Mouse (Mus musculus) C2C12 (cell line): ENCODE measurements at regions not wholly inside any gene's neighbourhood (a gene's known extent, or its start where the extent isn't known, plus 50 kb on each side); places are given as distances from the start of the nearest gene placed in this dataset.

ENCODE experiments used
- H3K27me3 ChIP-seq: one replicate; pipeline ENCODE4 v1.6.1; 2011; ENCODE audit not compliant: control insufficient read depth, insufficient read depth, insufficient read length
- H3K36me3 ChIP-seq: one replicate; pipeline ENCODE4 v1.6.1; 2011; ENCODE audit not compliant: control insufficient read depth, insufficient read depth
- H3K4me3 ChIP-seq: one replicate; pipeline ENCODE4 v1.5.1; 2011; ENCODE audit warnings: mild to moderate bottlenecking, control low read depth; ENCODE audit not compliant: poor library complexity, insufficient read depth, severe bottlenecking
- H3K79me2 ChIP-seq: one replicate; pipeline ENCODE4 v1.6.1; 2011; ENCODE audit not compliant: control insufficient read depth, insufficient read depth
- H3K79me3 ChIP-seq: one replicate; pipeline ENCODE4 v1.6.1; 2011; ENCODE audit warnings: low read depth, control low read depth
- H3ac ChIP-seq: one replicate; pipeline ENCODE3; 2011; ENCODE audit warnings: low read depth; ENCODE audit not compliant: control insufficient read depth, insufficient read length
- CEBPB ChIP-seq: IDR thresholded peaks from one replicate; pipeline ENCODE4 v1.6.1; 2011; ENCODE audit warnings: low read depth, mild to moderate bottlenecking, control low read depth, moderate library complexity
- CTCF ChIP-seq: IDR thresholded peaks from one replicate; pipeline ENCODE4 v1.5.1; 2011; ENCODE audit not compliant: control insufficient read depth, insufficient read depth, insufficient read length
- FOSL1 ChIP-seq: IDR thresholded peaks from one replicate; pipeline ENCODE4 v1.8.0; 2011; ENCODE audit warnings: mild to moderate bottlenecking, low read length; ENCODE audit not compliant: poor library complexity, insufficient read depth, severe bottlenecking
- MAX ChIP-seq: IDR thresholded peaks from one replicate; pipeline ENCODE4 v1.6.1; 2011; ENCODE audit warnings: mild to moderate bottlenecking, control low read depth
- MYOD1 ChIP-seq: IDR thresholded peaks from one replicate; pipeline ENCODE4 v1.6.1; 2011; ENCODE audit warnings: low read depth; ENCODE audit not compliant: control insufficient read depth, insufficient read length
- MYOG ChIP-seq: IDR thresholded peaks from one replicate; pipeline ENCODE4 v1.6.1; 2011; ENCODE audit not compliant: control insufficient read depth, insufficient read length; ENCODE audit errors: extremely low read depth
- USF1 ChIP-seq: IDR thresholded peaks from one replicate; pipeline ENCODE4 v1.6.1; 2011; ENCODE audit warnings: low read depth, mild to moderate bottlenecking, control low read depth, moderate library complexity

GRCm38 (mm10) chr9:61200295-61200955 is 171.7 kb upstream of the Tle3 start:
- H3K36me3 ChIP-seq: no peaks in the 10 kb centered on the region
- no peak overlapping the region for H3K4me3 ChIP-seq
- H3K79me2 ChIP-seq: no peaks in the 10 kb centered on the region
- peaks cover 19% of the 10 kb centered on the region for H3K27me3 ChIP-seq
- H3ac ChIP-seq: no peak overlapping the region
- H3K79me3 ChIP-seq: no peaks in the 10 kb centered on the region
- peak; percentile 21 for TF ChIP-seq FOSL1
- no peak for TF ChIP-seq MYOD1
- no peak for TF ChIP-seq USF1

GRCm38 (mm10) chr9:61205049-61205448 is 167.1 kb upstream of the Tle3 start:
- H3K4me3 ChIP-seq: no peak overlapping the region
- no peak for TF ChIP-seq CTCF
- H3K79me2 ChIP-seq: no peaks in the 10 kb centered on the region
- H3ac ChIP-seq: no peak overlapping the region
- peaks cover 26% of the 10 kb centered on the region for H3K27me3 ChIP-seq
- no peaks in the 10 kb centered on the region for H3K79me3 ChIP-seq
- H3K36me3 ChIP-seq: no peaks in the 10 kb centered on the region

GRCm38 (mm10) chr9:61206725-61207365 is 165.3 kb upstream of the Tle3 start:
- Histone ChIP-seq H3K27me3 (peaks cover 35% of the 10 kb centered on the region), H3ac (no peak overlapping the region), H3K4me3 (no peak overlapping the region), H3K79me3 (no peaks in the 10 kb centered on the region), H3K79me2 (no peaks in the 10 kb centered on the region), H3K36me3 (no peaks in the 10 kb centered on the region)
- TF ChIP-seq MYOD1: no peak
- TF ChIP-seq MYOG: no peak
- TF ChIP-seq FOSL1: no peak
- no peak for TF ChIP-seq CTCF
- TF ChIP-seq CEBPB: no peak
- no peak for TF ChIP-seq MAX
- no peak for TF ChIP-seq USF1

GRCm38 (mm10) chr9:61207423-61208150 is 164.6 kb upstream of the Tle3 start:
- Histone ChIP-seq H3K79me3 (no peaks in the 10 kb centered on the region), H3K27me3 (peaks cover 38% of the 10 kb centered on the region), H3K36me3 (no peaks in the 10 kb centered on the region), H3ac (no peak overlapping the region), H3K79me2 (no peaks in the 10 kb centered on the region), H3K4me3 (no peak overlapping the region)
- no peak for TF ChIP-seq CTCF
- no peak for TF ChIP-seq USF1
- TF ChIP-seq MAX: no peak
- no peak for TF ChIP-seq MYOD1

GRCm38 (mm10) chr9:61211627-61212026 is 160.5 kb upstream of the Tle3 start:
- no peaks in the 10 kb centered on the region for H3K36me3 ChIP-seq
- no peak for TF ChIP-seq MAX
- H3K27me3 ChIP-seq: peaks cover 31% of the 10 kb centered on the region
- no peaks in the 10 kb centered on the region for H3K79me2 ChIP-seq
- H3ac ChIP-seq: no peak overlapping the region
- H3K4me3 ChIP-seq: no peak overlapping the region
- no peaks in the 10 kb centered on the region for H3K79me3 ChIP-seq

GRCm38 (mm10) chr9:61214943-61215342 is 157.2 kb upstream of the Tle3 start:
- TF ChIP-seq MYOD1 (no peak), FOSL1 (no peak), CTCF (no peak), USF1 (no peak), MYOG (no peak)
- Histone ChIP-seq H3K79me3 (no peaks in the 10 kb centered on the region), H3ac (no peak overlapping the region), H3K79me2 (no peaks in the 10 kb centered on the region), H3K36me3 (no peaks in the 10 kb centered on the region), H3K4me3 (no peak overlapping the region), H3K27me3 (peaks cover 42% of the 10 kb centered on the region)
